Mouse (Mus musculus) central nervous system, embryonic 18 days (tissue): ENCODE results near the gene Pnpla2. TPM values are rescaled to one million over a fixed set of nuclear protein-coding genes. Genes with fewer than 3 reads are reported as not detected.

Source experiments
- polyA plus RNA-seq: library from polyadenylated mRNA; depleted of rRNA; stranded (reverse); fragments of >200 nt; gene quantifications from 2 replicates; pipeline ENCODE4 v1.2.3, GENCODE M21; 2012; rRNA removed

Gene Pnpla2
- polyA plus RNA-seq: 14.3 and 15.6 TPM in 2 replicates

DNA sequence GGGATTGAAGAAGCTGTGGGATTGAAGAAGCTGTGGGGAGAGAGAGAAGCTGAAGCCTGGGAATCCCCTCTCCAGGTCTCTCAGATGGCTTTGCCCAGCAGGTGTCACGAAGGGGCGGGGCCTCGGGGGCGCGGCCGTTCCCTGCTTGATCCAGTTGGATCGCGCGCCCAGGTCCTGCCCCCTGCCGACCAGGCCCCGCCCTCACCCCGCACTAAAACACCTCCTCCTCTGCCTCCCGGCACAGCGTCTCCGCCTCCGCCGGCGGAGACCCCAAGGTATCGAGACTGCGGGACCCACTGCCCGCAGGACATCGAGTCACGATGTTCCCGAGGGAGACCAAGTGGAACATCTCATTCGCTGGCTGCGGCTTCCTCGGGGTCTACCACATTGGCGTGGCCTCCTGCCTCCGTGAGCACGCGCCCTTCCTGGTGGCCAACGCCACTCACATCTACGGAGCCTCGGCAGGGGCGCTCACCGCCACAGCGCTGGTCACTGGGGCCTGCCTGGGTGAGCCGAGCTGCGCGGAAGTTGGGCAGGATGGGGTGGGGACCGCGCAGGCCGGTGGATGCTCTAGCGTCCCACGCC lies at the start of gene Pnpla2:
Pnpla2 (plus strand) TSS at position 232 of the 585 bp plus-strand sequence.

DNA sequence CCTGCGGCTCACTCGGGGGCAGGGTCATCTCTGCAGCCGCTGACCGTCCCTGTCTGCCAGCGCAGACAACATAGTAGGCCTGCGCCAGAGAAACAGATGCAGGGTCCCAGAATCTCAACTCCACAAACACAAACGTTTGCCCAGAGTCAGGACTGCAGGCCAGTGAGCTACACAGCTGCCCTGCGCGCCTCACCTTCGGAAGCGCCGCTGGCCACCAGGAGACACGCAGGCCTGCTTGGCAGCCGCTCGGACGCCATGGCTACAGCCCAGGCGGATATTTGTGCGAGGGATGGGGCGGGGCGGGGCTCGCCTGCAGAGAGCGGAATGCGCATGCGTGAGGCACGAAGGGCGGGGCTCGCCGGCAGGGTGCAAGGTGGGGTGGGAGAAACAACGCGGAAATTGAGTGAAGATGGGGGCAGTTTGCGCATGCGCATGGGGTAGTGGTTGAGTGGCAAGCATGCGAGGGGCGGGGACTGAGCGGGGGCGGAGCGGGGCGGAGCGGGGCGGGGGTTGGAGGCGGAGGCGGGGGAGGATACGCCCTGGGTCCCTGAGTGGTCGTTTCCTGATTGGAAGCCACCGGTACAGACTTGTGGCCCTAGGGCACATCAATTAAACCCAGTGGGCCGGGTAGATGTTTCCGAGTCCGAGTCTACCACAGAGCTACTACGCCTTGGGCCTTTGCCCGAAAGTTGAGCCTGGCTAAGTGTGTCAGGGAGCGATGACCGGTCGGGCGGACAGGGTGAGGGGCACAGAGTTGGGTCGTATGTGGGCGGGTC lies 41.0 kb upstream of the Pnpla2 start, which contains the start of gene Gatd1:
Gatd1 (minus strand) TSS at position 328 of the 776 bp plus-strand sequence.

DNA sequence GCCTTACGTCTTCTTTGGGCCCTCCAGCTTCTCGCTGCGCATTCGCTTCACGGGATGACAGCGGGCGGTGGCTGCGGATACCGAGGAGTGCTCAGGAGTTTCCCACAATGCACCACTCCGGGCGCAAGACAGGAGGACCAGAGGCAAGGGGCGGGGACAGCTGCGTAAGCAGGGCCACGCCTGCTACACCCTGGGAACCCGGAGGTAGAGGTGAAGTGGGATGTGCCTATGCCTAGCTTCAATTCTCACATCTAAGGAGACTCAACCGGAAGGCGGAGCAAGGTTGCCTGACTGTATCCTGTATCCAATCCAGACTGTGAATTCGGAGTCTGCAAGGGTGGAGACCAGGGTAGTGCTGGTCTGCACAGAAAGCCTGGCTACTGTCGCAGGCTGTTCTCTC lies 25.7 kb upstream of the Pnpla2 start, which contains the start of gene Cend1:
Cend1 (minus strand) TSS at position 182 of the 400 bp plus-strand sequence.

DNA sequence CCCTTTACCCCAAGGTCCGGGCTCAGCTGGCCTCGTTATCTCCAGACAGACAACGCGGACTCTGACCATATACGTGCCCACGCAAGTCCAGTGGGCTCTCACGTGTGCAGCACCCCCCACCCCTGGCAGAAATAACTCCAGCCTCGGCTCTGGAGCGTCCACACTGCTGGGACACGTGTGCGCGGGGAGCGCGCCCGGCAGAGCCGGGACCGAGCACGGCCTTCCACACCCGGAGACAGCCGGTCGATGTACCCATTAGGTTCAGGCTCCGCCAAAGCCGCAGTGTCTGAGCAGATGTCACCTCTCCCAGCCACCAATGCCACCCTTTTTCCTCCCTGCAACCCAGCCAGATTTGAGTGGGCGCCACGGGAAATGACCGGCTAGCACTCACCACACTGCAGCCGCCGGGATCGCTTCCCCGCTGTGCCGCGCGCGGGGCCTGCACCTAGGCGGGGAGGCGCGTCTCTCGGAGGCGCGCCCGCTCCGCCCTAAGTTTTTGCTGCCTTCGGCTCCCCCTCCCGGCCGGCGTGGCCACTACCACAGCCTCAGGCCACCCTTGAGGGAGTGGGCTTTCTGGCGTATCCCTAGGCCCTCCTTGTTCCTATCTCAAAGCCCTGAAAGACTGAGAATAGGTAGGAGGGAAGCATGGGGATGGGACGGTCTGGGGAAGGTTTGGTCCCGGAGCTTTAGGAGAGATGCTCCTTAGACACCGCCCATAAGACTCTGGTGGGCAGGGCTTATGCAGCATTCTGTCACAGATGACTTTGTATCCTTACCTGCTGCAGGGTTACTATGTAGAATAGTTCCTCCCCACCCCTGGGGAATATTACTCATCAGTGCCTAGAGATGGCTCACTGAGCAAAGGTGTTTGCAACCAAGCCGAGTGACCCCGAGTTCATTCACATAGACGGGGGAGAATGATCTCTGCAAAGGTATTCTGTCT lies 17.5 kb upstream of the Pnpla2 start, which contains the start of gene Slc25a22:
Slc25a22 (minus strand) TSS at position 715 of the 943 bp plus-strand sequence.

DNA sequence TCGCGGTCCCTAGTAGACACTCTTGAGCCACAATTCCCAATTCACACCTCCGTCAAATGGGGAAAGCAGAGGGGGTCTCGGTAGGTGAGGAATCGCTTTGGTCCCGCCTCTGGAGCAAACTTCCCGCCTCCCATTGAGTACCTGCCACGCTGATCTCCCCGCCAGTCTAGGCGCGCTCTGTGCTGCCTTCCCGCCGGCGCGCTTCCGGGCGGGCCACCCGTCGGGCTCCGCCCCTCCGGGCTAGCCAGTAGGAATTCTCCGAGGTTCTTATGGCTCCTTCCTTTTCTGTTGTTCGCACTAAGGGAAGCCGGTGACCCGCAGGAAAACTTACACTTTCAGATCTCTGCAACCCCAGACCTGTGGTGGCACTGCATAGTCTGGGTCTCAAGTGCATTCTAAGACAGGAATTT lies 11.2 kb upstream of the Pnpla2 start, which contains the start of gene Pidd1:
Pidd1 (minus strand) TSS at position 198 of the 410 bp plus-strand sequence.

DNA sequence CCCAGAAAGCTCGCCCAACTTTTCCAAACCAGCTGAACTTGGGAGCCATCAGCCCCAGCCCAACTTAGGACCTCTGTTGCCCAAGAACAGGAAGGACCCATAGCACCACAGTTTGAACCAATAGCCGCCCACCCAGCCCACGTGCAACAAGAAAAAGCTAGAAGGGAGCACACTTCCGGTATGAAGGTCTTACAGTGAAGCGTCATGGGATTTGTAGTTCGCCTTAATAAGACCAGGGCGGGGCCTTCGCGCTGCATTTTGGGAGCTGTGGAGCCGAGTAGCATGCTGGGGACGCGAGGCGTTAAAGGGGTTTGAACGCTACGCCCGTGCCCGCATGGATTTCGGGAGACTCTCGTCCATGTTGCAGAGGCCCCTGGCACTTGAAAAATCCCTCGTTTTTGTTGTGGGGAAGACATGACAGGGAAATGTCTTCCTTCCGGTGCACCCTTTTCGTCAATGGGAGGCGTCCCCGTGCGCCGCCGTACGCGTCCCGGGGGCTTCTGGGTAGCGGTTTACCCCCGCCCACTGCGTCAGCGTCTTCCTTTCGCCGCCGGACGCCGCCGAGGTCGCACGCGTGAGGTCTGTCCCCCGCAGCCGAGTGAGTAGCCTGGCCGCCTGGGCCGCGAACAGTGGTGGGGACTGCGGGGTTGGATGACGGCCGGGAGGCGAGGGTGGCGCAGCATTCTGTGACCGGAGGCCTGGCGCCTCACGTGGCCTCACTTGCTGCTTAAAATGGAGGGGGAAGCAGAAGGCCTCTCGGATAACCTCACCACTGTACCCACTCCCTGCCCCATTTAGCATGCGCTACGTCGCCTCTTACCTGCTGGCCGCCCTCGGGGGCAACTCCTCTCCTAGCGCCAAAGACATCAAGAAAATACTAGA lies 7.6 kb upstream of the Pnpla2 start, which contains the start of gene Rplp2:
Rplp2 (plus strand) TSS at position 261 of the 882 bp plus-strand sequence.

DNA sequence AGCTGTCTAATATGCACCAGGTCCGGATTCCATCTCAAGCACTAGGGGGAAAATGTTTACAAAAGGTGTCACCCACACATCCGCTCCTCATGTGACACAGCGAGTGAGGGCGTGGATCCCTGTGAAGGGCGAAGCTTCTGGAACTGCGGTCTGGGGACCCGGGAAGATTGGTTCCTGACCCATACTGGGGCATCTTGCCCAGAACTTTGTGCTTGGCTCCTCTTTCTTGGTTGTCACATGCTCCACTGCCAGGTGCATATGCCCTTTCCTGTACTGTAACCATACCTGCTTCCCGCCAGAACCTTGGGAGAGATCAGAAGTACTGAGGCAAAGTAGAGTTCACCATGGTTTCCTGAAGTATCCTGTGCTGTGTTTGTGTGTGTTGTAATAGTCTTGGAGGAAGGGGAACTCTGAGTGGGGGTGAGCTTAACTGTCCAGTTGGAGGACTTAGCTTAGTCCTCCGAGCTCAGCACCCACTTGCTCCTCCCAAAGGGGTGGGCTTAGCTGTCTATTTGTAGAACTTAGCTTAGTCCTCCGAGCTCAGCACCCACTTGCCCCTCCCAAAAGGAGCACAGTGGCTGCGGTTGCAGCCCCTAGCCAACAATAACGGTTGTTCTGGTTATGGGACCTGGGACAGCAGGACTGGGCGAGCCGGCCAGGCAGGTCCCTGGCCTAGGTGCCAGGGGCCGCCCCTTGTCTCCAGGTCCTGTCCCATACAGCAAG lies 5.6 kb downstream of the Pnpla2 start, which contains the start of gene Cracr2b:
Cracr2b (plus strand) TSS at position 704 of the 723 bp plus-strand sequence.

DNA sequence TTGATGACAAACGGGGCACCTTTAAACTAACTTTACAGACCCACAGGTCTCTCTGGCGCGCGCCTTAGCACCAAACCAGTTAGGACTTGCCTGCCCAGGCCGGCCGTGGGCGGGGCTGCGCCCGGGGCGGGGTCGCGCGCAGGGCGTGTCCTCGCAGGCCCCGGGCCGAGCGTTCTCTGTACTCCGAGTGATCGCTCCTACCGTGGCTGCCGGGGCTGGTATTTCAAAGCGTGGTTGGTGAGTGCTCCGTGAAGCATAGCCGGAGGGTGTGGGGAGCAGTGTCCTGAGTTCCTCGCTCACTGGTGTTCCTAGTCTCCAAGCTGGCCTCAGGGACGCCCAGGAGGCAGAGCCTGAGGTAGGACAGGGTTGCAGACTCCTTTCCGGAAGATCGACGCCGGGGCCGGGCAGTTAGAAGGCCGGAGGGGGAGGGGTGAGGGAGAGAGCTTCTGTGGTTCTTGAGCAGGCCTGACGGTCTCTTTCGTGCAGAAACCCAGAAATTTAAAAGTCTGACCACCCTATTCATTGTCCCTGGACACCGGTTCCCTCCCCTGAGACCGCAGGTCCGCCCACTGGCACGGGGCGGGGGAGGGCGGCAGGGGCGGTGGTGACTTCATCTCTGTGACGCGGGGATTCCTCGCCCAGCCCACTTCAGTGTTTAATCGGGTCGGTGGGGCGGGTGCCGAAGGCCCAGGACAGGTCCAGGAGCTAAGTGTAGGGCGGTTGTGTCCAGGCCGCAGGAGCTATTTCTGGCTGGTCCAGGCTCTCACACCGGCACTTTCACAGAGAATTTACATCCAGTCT lies 12.4 kb downstream of the Pnpla2 start, which contains the start of gene Cd151:
Cd151 (plus strand) TSS at position 163 of the 801 bp plus-strand sequence.

DNA sequence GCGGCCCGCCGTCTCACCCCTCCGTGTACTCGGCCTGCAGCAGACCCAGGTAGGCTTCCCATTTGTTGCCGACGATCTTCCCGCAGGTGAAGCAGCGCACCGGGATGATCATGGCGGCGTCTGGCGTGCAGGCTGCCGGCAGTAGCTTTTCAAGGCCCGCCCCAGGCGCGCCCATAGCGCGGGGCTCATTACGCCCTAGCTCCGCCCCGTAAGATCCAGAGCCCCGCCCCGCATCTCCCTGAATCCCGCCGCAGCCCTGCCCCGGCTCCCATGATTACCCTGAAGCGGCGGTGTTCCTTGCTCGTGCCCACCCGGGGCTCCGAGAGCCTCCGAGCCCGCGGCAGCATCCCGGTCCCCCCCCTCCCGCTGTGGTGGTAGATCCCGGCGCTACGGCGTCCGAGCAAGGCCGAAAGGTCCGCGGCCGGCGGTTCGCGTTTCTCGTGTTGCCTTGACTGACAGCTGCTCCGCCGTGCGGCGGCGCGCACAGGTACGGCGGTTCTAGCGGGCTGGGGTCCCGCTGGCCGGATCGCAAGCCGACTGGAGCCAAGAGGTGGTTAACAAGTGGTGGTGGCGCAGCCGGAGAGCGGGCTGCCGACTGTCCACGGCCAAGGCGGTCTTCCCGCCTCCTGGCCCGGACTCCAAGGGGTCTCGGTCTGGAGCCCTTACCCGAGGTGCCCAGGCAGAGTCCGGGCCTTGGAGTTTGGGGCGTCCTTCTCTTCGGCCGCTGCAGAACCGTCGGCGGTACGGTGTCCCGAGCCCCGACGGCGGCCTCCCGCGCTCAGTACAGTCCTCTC lies 20.2 kb downstream of the Pnpla2 start, which contains the start of the genes Polr2l and Tspan4:
Polr2l (minus strand) TSS at position 122 of the 794 bp plus-strand sequence.
Tspan4 (plus strand) TSS at position 230 of the 794 bp plus-strand sequence.

Other genes with a start within 250 kb of the Pnpla2 start
- 0.92 and 0.97 TPM in 2 replicates for gene Lmntd2, start 241.1 kb upstream of the Pnpla2 start, polyA plus RNA-seq
- 20.3 and 23.3 TPM in 2 replicates for gene Rassf7, start 239.3 kb upstream of the Pnpla2 start, polyA plus RNA-seq
- 24.7 and 26.9 TPM in 2 replicates for gene Phrf1, start 226.4 kb upstream of the Pnpla2 start, polyA plus RNA-seq
- gene Irf7, start 188.7 kb upstream of the Pnpla2 start, polyA plus RNA-seq: 4.2 and 6.9 TPM in 2 replicates
- 0.04 and 0.08 TPM in 2 replicates for gene Cdhr5, start 178.4 kb upstream of the Pnpla2 start, polyA plus RNA-seq
- 1.5 and 2.2 TPM in 2 replicates for gene Sct, start 176.1 kb upstream of the Pnpla2 start, polyA plus RNA-seq
- gene Drd4, start 163.2 kb upstream of the Pnpla2 start, polyA plus RNA-seq: 0.66 and 0.71 TPM in 2 replicates
- 67.1 and 68.9 TPM in 2 replicates for gene Deaf1, start 127.5 kb upstream of the Pnpla2 start, polyA plus RNA-seq
- 53.0 TPM in 2 replicates for gene Tmem80, start 127.5 kb upstream of the Pnpla2 start, polyA plus RNA-seq
- 1.3 and 3.0 TPM in 2 replicates for gene Eps8l2, start 116.3 kb upstream of the Pnpla2 start, polyA plus RNA-seq
- 245 and 264 TPM in 2 replicates for gene Taldo1, start 63.0 kb upstream of the Pnpla2 start, polyA plus RNA-seq
- 69.5 and 71.9 TPM in 2 replicates for gene Gatd1, start 41.1 kb upstream of the Pnpla2 start, polyA plus RNA-seq
- gene Cend1, start 25.7 kb upstream of the Pnpla2 start, polyA plus RNA-seq: 63.4 and 64.9 TPM in 2 replicates
- 166 and 178 TPM in 2 replicates for gene Slc25a22, start 17.3 kb upstream of the Pnpla2 start, polyA plus RNA-seq
- gene Pidd1, start 11.2 kb upstream of the Pnpla2 start, polyA plus RNA-seq: 9.0 and 10.0 TPM in 2 replicates
- gene Rplp2, start 7.8 kb upstream of the Pnpla2 start, polyA plus RNA-seq: 868 and 877 TPM in 2 replicates
- gene Cracr2b, start 5.9 kb downstream of the Pnpla2 start, polyA plus RNA-seq: 4.8 TPM in 2 replicates
- 92.5 and 94.0 TPM in 2 replicates for gene Cd151, start 12.2 kb downstream of the Pnpla2 start, polyA plus RNA-seq
- gene Polr2l, start 19.9 kb downstream of the Pnpla2 start, polyA plus RNA-seq: 52.4 and 53.0 TPM in 2 replicates
- 56.0 and 60.4 TPM in 2 replicates for gene Tspan4, start 20.0 kb downstream of the Pnpla2 start, polyA plus RNA-seq
- 37.0 and 39.7 TPM in 2 replicates for gene Chid1, start 84.7 kb downstream of the Pnpla2 start, polyA plus RNA-seq
- gene Ap2a2, start 107.0 kb downstream of the Pnpla2 start, polyA plus RNA-seq: 49.9 and 53.1 TPM in 2 replicates
- gene Muc6, start 200.1 kb downstream of the Pnpla2 start, polyA plus RNA-seq: 0.03 TPM in 2 replicates
- gene Muc2, start 235.1 kb downstream of the Pnpla2 start, polyA plus RNA-seq: 0.87 and 0.89 TPM in 2 replicates